Mouse (Mus musculus) liver, adult 2 months (tissue): Measurements from ENCODE around the gene Tmem30b.

Experiments
- CTCF ChIP-seq: fragments of 200-500 bp; IDR thresholded peaks from 2 replicates; pipeline ENCODE4 v1.5.1; 2011; ENCODE audit warnings: low read depth, low read length, control low read depth
- POLR2A ChIP-seq: fragments of 200-500 bp; IDR thresholded peaks from 2 replicates; pipeline ENCODE4 v1.6.1; 2011; ENCODE audit warnings: low read length, control low read depth; ENCODE audit not compliant: insufficient read depth; ENCODE audit errors: extremely low read depth

GRCm38 (mm10) chr12:73543191-73543590 lies 3.0 kb downstream of the Tmem30b start:
- TF ChIP-seq CTCF (no peak), POLR2A (no peak)
